Mouse (Mus musculus) erythroblast, embryonic 14.5 days (primary cell): ENCODE data around the gene Tmem211. TPM values are rescaled to one million over a fixed set of nuclear protein-coding genes. Genes with fewer than 3 reads are reported as not detected.

Experiments used
- H3K27me3 ChIP-seq: 2 replicates; pipeline ENCODE4 v1.6.1; 2012; ENCODE audit warnings: inconsistent platforms; ENCODE audit not compliant: control insufficient read depth
- H3K36me3 ChIP-seq: 2 replicates; pipeline ENCODE4 v1.6.1; 2012; ENCODE audit warnings: mild to moderate bottlenecking, inconsistent platforms; ENCODE audit not compliant: control insufficient read depth
- H3K4me1 ChIP-seq: 2 replicates; pipeline ENCODE4 v1.6.1; 2012; ENCODE audit warnings: inconsistent platforms; ENCODE audit not compliant: control insufficient read depth
- H3K4me3 ChIP-seq: replicated peaks from 2 replicates; pipeline ENCODE3; 2012; ENCODE audit warnings: moderate library complexity, mild to moderate bottlenecking, inconsistent platforms
- H3K9me3 ChIP-seq: 2 replicates; pipeline ENCODE4 v1.6.1; 2012; ENCODE audit warnings: low read length, inconsistent platforms, mixed read lengths; ENCODE audit not compliant: control insufficient read depth
- GATA1 ChIP-seq: IDR thresholded peaks from 2 replicates; pipeline ENCODE4 v1.6.1; 2012; ENCODE audit warnings: low read length, inconsistent platforms, mixed read lengths
- TAL1 ChIP-seq: IDR thresholded peaks from 3 replicates; pipeline ENCODE4 v1.6.1; 2012; ENCODE audit warnings: low read length, inconsistent platforms, mixed read lengths
- polyA plus RNA-seq: library from polyadenylated mRNA; stranded (reverse); fragments of >175 nt; gene quantifications from 2 replicates; pipeline ENCODE4 v1.2.3, GENCODE M21; 2012

Gene Tmem211
- polyA plus RNA-seq, 1 experiment: not detected

DNA sequence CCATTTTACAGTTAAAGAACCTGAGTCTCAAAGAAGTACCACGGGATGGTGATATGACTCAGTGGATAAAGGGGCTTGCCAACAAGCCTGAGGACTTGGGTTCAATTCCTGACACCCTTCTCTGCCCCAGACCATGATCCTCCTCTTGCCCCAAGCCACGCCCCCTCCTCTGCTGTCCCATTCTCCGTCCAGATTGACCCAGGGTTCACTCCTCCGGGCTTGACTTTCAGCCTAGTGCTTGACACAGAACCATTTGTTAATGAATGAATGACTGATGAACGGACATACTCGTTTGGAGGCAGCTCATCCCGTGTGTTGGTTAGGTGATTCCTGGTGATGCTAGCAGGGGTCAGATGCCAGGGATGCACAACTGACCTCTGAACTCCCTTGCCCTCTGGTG, 6.8 kb upstream of the Tmem211 start:
- Histone ChIP-seq H3K4me3 (no peak overlapping the region), H3K36me3 (no peaks in the 10 kb centered on the region), H3K27me3 (peaks cover 14% of the 10 kb centered on the region), H3K9me3 (peaks cover 4% of the 10 kb centered on the region), H3K4me1 (peaks cover 9% of the 10 kb centered on the region)
- TF ChIP-seq GATA1 (no peak), TAL1 (no peak)

DNA sequence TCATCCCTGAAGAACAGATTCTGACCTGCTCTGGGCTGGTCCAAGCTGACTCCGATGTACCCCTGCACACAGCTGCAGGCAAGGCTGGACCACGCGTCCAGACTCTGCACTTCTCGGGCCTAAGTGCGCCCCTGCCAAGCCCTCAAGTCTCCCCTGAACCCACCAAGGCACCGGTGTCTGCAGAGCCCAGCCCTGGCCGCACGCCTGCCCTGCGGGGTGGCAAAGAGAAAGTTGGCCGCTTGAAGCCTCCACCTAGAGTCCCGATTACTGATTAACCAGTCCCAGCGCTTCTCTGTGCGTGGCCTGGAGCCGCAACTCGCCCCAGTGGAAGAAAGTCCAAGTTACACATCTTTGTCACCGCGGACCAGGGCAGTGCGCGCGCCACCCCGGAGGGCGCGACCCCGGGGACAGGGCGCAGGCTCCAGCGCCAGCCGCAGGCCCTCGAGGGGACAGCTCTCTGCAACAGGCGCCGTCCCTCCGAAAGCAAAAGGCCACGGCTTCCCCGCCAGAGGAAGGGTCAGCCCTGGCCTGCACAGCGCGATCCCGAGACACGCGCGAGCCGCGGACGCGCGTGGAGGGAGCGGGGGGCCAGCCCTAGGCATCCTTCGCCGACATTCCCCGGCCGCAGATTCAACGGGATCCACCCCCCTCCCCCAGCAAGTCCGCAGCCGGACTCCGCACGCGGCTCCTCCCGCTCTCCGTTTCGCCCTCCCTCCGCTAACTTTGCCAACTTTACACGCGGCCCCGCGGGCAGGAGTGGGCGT, 6.1 kb upstream of the Tmem211 start:
- peaks cover 4% of the 10 kb centered on the region for H3K9me3 ChIP-seq
- peaks cover 14% of the 10 kb centered on the region for H3K27me3 ChIP-seq
- H3K36me3 ChIP-seq: no peaks in the 10 kb centered on the region
- peak overlapping the region; percentile 57 for H3K4me3 ChIP-seq
- peaks cover 9% of the 10 kb centered on the region for H3K4me1 ChIP-seq
- TF ChIP-seq GATA1: no peak
- no peak for TF ChIP-seq TAL1

- Histone ChIP-seq H3K9me3 (peaks cover 4% of the 10 kb centered on the region), H3K4me1 (peaks cover 9% of the 10 kb centered on the region), H3K4me3 (peak within 1 kb of the TSS; percentile 57), H3K36me3 (no peaks in the 10 kb centered on the region), H3K27me3 (peaks cover 19% of the 10 kb centered on the region)
- no peak for TF ChIP-seq GATA1
These were observed 5.4 kb upstream of the Tmem211 start, which contains the start of gene 2900026A02Rik for GRCm38 (mm10) chr5:113221147-113221865. Gene 2900026A02Rik (minus strand): TSS chr5:113221236.

DNA sequence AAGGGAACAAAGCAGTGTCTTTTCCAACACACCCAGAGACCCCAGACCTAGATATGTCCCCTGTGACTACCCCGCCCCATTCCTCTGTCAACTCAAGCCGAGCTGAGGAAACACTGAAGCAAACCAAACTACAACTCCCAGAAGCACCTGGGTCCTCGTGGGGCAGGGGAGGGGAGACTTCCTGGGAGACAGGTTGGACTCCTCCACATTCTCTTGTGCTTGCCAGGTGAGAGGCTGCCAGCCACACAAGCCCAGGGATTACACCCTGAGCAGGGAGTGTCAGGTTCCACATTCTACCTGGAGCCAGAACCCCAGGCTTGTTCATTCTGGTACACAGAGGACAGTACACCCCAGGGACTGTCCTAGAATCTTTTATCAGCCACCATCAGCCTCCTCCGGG, 2.8 kb upstream of the Tmem211 start:
- Histone ChIP-seq H3K4me3 (no peak overlapping the region), H3K4me1 (peaks cover 9% of the 10 kb centered on the region), H3K36me3 (no peaks in the 10 kb centered on the region), H3K9me3 (peaks cover 4% of the 10 kb centered on the region), H3K27me3 (peaks cover 19% of the 10 kb centered on the region)
- no peak for TF ChIP-seq TAL1
- TF ChIP-seq GATA1: no peak

DNA sequence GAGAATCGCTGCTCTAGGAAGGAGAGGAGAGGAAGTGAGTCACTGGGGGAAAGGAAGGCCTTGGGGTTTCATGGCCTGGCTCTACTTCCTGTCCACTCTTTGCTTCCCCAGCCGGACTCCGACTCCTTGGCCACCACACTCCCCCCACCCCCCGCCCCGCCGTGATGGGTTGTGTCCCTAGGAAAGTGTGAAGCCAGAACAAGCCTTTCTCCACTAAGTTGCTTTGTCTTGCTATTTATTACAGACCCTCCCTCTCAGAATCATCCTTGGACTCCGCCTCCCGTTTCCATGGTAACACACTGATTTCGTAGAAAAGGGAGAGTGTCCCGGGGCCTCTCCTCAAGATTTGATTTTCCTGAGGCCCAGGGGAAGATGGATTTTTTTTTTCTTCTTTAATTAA, 1.4 kb upstream of the Tmem211 start:
- Histone ChIP-seq H3K4me3 (no peak overlapping the region), H3K9me3 (peaks cover 4% of the 10 kb centered on the region), H3K36me3 (no peaks in the 10 kb centered on the region), H3K27me3 (peaks cover 16% of the 10 kb centered on the region), H3K4me1 (peaks cover 9% of the 10 kb centered on the region)
- no peak for TF ChIP-seq TAL1
- no peak for TF ChIP-seq GATA1

DNA sequence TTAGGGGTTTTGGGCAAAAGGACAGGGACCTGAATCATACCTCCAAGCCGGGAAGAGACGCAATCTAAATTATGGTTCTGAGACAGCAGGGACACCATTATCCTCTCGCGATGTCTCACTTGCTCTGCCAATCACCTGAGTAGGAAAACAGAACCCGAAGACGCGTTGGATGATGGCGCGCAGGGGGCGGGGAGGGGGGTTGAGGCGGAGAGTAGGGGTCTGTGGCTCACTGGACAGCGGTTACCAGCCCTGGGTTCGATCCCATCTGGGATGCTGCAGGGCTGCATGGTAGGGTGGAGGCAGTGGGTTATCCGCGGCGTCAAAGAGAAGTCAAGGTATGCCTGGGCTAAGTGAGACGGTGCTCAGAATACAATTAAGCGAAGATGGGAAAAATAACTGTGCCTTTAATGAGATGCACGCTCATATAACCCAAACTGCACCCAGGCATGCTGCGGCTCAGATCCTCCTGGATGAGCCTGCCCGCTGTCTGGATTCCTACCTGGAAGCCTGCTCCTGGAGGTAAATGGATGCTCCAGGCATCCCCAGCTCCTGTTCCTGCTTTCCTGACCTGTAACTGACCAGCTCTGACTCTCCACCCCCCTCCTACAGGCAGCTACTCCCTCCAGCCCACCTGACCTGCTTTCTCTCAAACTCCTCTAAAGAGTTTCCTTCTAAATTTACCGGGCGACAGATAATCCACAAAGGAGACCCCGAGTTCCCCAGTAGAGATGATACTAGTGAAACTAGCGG, 848 bp upstream of the Tmem211 start:
- TF ChIP-seq TAL1: no peak
- Histone ChIP-seq H3K4me1 (peaks cover 3% of the 10 kb centered on the region), H3K27me3 (peaks cover 10% of the 10 kb centered on the region), H3K9me3 (peaks cover 4% of the 10 kb centered on the region), H3K4me3 (no peak overlapping the region), H3K36me3 (no peaks in the 10 kb centered on the region)

DNA sequence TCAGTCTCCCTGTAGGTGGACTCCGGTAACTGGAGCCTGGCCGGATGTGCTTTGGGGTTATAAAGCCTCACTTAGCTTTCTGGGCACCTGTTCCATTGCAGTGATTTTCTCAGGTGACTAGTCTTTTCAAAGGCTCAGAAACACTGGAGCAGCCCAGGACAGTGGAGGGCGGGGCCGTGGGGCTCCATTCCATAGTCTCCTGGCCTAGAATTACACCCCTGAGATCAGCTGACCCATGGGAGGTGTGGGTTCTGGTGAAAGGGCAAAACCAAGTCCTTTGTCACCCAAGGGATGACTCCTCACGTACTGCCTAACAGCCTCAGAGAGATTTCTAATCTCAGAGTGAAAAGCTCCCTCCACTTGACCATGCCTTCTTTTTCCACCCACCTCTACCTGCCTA, 3.5 kb downstream of the Tmem211 start:
- Histone ChIP-seq H3K9me3 (no peaks in the 10 kb centered on the region), H3K36me3 (no peaks in the 10 kb centered on the region), H3K27me3 (peaks cover 6% of the 10 kb centered on the region), H3K4me3 (no peak overlapping the region), H3K4me1 (no peaks in the 10 kb centered on the region)
- TF ChIP-seq GATA1 (no peak), TAL1 (no peak)

GRCm38 (mm10) chr5:113249263-113249930, 22.7 kb downstream of the Tmem211 start:
- H3K4me3 ChIP-seq: no peak overlapping the region

More at GRCm38 (mm10) chr5:113249263-113249930, 22.7 kb downstream of the Tmem211 start:
- H3K27me3 ChIP-seq: no peaks in the 10 kb centered on the region
- no peaks in the 10 kb centered on the region for H3K9me3 ChIP-seq
- no peaks in the 10 kb centered on the region for H3K36me3 ChIP-seq
- H3K4me1 ChIP-seq: peaks cover 2% of the 10 kb centered on the region
- TF ChIP-seq GATA1 (no peak), TAL1 (no peak)
